Mouse (Mus musculus): Measurements from ENCODE around the gene Gm28051. TPM values are rescaled to one million over a fixed set of nuclear protein-coding genes. Genes with fewer than 3 reads are reported as not detected.

Gene Gm28051
- polyA plus RNA-seq, 1 experiment, result 0.13 TPM

GRCm38 (mm10) chr12:102705906-102706640 lies 51.5 kb downstream of the Gm28051 start:
- Histone ChIP-seq H3ac (ENCODE audit: control insufficient read depth, insufficient read length, low read depth) (no peak overlapping the region), H3K79me3 (ENCODE audit: low read depth) (no peaks in the 10 kb centered on the region), H3K27me3 (ENCODE audit: control insufficient read depth, insufficient read depth, insufficient read length) (no peaks in the 10 kb centered on the region), H3K4me3 (ENCODE audit: insufficient read depth, poor library complexity, severe bottlenecking) (no peak overlapping the region), H3K79me2 (ENCODE audit: control insufficient read depth, insufficient read depth) (no peaks in the 10 kb centered on the region), H3K36me3 (ENCODE audit: control insufficient read depth, insufficient read depth) (no peaks in the 10 kb centered on the region)
- no peak for TF ChIP-seq CTCF (IDR thresholded peaks at IDR 0.05; ENCODE audit: control insufficient read depth, insufficient read depth, insufficient read length)

- no peak for TF ChIP-seq MYOD1 (IDR thresholded peaks at IDR 0.05; ENCODE audit: control insufficient read depth, insufficient read length, low read depth)
- TF ChIP-seq MYOG (IDR thresholded peaks at IDR 0.05; ENCODE audit: control insufficient read depth, extremely low read depth, insufficient read length), result no peak
- peak; percentile 94 for TF ChIP-seq CTCF (IDR thresholded peaks at IDR 0.05; ENCODE audit: control insufficient read depth, insufficient read depth, insufficient read length)
- TF ChIP-seq MAX (IDR thresholded peaks at IDR 0.05), result no peak
- no peak for TF ChIP-seq CEBPB (IDR thresholded peaks at IDR 0.05; ENCODE audit: low read depth)
- H3K79me3 ChIP-seq (ENCODE audit: low read depth), result no peaks in the 10 kb centered on the region
- peak overlapping the region; percentile 85 for H3ac ChIP-seq (ENCODE audit: control insufficient read depth, insufficient read length, low read depth)
- H3K36me3 ChIP-seq (ENCODE audit: control insufficient read depth, insufficient read depth), result no peaks in the 10 kb centered on the region
- peak overlapping the region; percentile 34 for H3K4me3 ChIP-seq (ENCODE audit: insufficient read depth, poor library complexity, severe bottlenecking)
- H3K27me3 ChIP-seq (ENCODE audit: control insufficient read depth, insufficient read depth, insufficient read length), result no peaks in the 10 kb centered on the region
- no peaks in the 10 kb centered on the region for H3K79me2 ChIP-seq (ENCODE audit: control insufficient read depth, insufficient read depth)
These were observed 52.2 kb downstream of the Gm28051 start for GRCm38 (mm10) chr12:102705216-102705871.

- no peak for TF ChIP-seq MYOD1 (IDR thresholded peaks at IDR 0.05; ENCODE audit: control insufficient read depth, insufficient read length, low read depth)
- no peak for TF ChIP-seq FOSL1 (IDR thresholded peaks at IDR 0.05; ENCODE audit: insufficient read depth, low read length, poor library complexity, severe bottlenecking)
- TF ChIP-seq CEBPB (IDR thresholded peaks at IDR 0.05; ENCODE audit: low read depth), result no peak
- TF ChIP-seq USF1 (IDR thresholded peaks at IDR 0.05; ENCODE audit: low read depth), result no peak
- no peak for TF ChIP-seq CTCF (IDR thresholded peaks at IDR 0.05; ENCODE audit: control insufficient read depth, insufficient read depth, insufficient read length)
- no peak for TF ChIP-seq MAX (IDR thresholded peaks at IDR 0.05)
- TF ChIP-seq MYOG (IDR thresholded peaks at IDR 0.05; ENCODE audit: control insufficient read depth, extremely low read depth, insufficient read length), result no peak
- H3ac ChIP-seq (ENCODE audit: control insufficient read depth, insufficient read length, low read depth), result peak within 1 kb of the TSS; percentile 85
- no peaks in the 10 kb centered on the region for H3K79me2 ChIP-seq (ENCODE audit: control insufficient read depth, insufficient read depth)
- H3K79me3 ChIP-seq (ENCODE audit: low read depth), result no peaks in the 10 kb centered on the region
- peak within 1 kb of the TSS; percentile 34 for H3K4me3 ChIP-seq (ENCODE audit: insufficient read depth, poor library complexity, severe bottlenecking)
- H3K36me3 ChIP-seq (ENCODE audit: control insufficient read depth, insufficient read depth), result no peaks in the 10 kb centered on the region
- no peaks in the 10 kb centered on the region for H3K27me3 ChIP-seq (ENCODE audit: control insufficient read depth, insufficient read depth, insufficient read length)
These were observed 52.9 kb downstream of the Gm28051 start, which contains the start of gene Itpk1 for GRCm38 (mm10) chr12:102704457-102705198. Gene Itpk1, minus strand, starts transcription at chr12:102704930.

- Histone ChIP-seq H3ac (ENCODE audit: control insufficient read depth, insufficient read length, low read depth) (peak overlapping the region; percentile 76), H3K79me2 (ENCODE audit: control insufficient read depth, insufficient read depth) (no peaks in the 10 kb centered on the region), H3K36me3 (ENCODE audit: control insufficient read depth, insufficient read depth) (no peaks in the 10 kb centered on the region), H3K4me3 (ENCODE audit: insufficient read depth, poor library complexity, severe bottlenecking) (peak overlapping the region; percentile 34), H3K79me3 (ENCODE audit: low read depth) (no peaks in the 10 kb centered on the region), H3K27me3 (ENCODE audit: control insufficient read depth, insufficient read depth, insufficient read length) (no peaks in the 10 kb centered on the region)
- TF ChIP-seq FOSL1 (IDR thresholded peaks at IDR 0.05; ENCODE audit: insufficient read depth, low read length, poor library complexity, severe bottlenecking), result no peak
- no peak for TF ChIP-seq USF1 (IDR thresholded peaks at IDR 0.05; ENCODE audit: low read depth)
- no peak for TF ChIP-seq MYOG (IDR thresholded peaks at IDR 0.05; ENCODE audit: control insufficient read depth, extremely low read depth, insufficient read length)
- no peak for TF ChIP-seq CEBPB (IDR thresholded peaks at IDR 0.05; ENCODE audit: low read depth)
- TF ChIP-seq MYOD1 (IDR thresholded peaks at IDR 0.05; ENCODE audit: control insufficient read depth, insufficient read length, low read depth), result no peak
- TF ChIP-seq CTCF (IDR thresholded peaks at IDR 0.05; ENCODE audit: control insufficient read depth, insufficient read depth, insufficient read length), result no peak
- TF ChIP-seq MAX (IDR thresholded peaks at IDR 0.05), result no peak
These were observed 53.6 kb downstream of the Gm28051 start for GRCm38 (mm10) chr12:102703921-102704408.

- no peaks in the 10 kb centered on the region for H3K36me3 ChIP-seq (ENCODE audit: control insufficient read depth, insufficient read depth)
- no peaks in the 10 kb centered on the region for H3K79me2 ChIP-seq (ENCODE audit: control insufficient read depth, insufficient read depth)
- H3K4me3 ChIP-seq (ENCODE audit: insufficient read depth, poor library complexity, severe bottlenecking), result no peak overlapping the region
- H3ac ChIP-seq (ENCODE audit: control insufficient read depth, insufficient read length, low read depth), result no peak overlapping the region
- TF ChIP-seq FOSL1 (IDR thresholded peaks at IDR 0.05; ENCODE audit: insufficient read depth, low read length, poor library complexity, severe bottlenecking), result no peak
- no peak for TF ChIP-seq MYOG (IDR thresholded peaks at IDR 0.05; ENCODE audit: control insufficient read depth, extremely low read depth, insufficient read length)
- TF ChIP-seq USF1 (IDR thresholded peaks at IDR 0.05; ENCODE audit: low read depth), result no peak
- no peak for TF ChIP-seq CTCF (IDR thresholded peaks at IDR 0.05; ENCODE audit: control insufficient read depth, insufficient read depth, insufficient read length)
- no peak for TF ChIP-seq CEBPB (IDR thresholded peaks at IDR 0.05; ENCODE audit: low read depth)
- no peak for TF ChIP-seq MYOD1 (IDR thresholded peaks at IDR 0.05; ENCODE audit: control insufficient read depth, insufficient read length, low read depth)
- no peaks in the 10 kb centered on the region for H3K79me3 ChIP-seq (ENCODE audit: low read depth)
- H3K27me3 ChIP-seq (ENCODE audit: control insufficient read depth, insufficient read depth, insufficient read length), result no peaks in the 10 kb centered on the region
These were observed 54.1 kb downstream of the Gm28051 start for GRCm38 (mm10) chr12:102703441-102703840.

Measured in C2C12 (cell line).